In the genomic region with DNA sequence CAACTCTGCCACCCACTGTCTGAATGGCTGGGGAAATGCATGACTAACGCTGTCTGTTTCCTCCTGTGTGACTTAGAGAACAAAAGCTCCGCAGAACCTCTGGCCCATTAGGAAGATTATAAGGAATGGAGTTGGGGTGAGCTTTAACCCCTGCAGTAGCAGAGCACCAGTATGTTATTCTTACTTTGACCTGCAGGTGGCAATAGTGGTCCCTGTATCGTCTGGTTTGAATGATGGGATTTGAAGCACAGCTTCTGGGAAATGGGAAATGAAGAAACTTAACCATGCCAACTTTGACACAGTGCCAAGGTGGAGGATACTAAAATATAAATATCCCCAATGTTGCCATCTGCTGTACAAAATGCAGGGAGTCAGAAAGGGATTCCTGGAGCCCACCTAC, we compare ENCODE assay signal across 9 mouse cellular contexts. TPM values are rescaled to one million over a fixed set of nuclear protein-coding genes. Genes with fewer than 3 reads are reported as not detected.
DNase-seq lines count a peak whose midpoint lies in the region; ATAC-seq and TF ChIP-seq lines count a peak whose summit lies in the region.
"Had no signal": no experiment of that assay in that cellular context is flagged by ENCODE, and none has a peak within 500 bp of the region (broad histone marks: within the 10 kb centered on the region; RNA-seq: fewer than 3 reads in every experiment).

No protein-coding gene starts in this region.

- peak; percentile 71 for TF ChIP-seq CTCF in liver, postnatal 0 days (IDR thresholded peaks at IDR 0.05; ENCODE audit: low read depth)

- no peak for TF ChIP-seq EP300 in liver, postnatal 0 days (IDR thresholded peaks at IDR 0.05; ENCODE audit: low read depth)

- H3K4me3 ChIP-seq in heart, embryonic 11.5 days (ENCODE audit: low read depth, low read length) = no peak overlapping the region
- H3K4me3 ChIP-seq in embryonic facial prominence, embryonic 10.5 days = no peak overlapping the region
- H3K4me3 ChIP-seq in hindbrain, embryonic 16.5 days (ENCODE audit: low read length) = no peak overlapping the region
- H3K4me3 ChIP-seq in liver, postnatal 0 days (ENCODE audit: low read depth, low read length) = no peak overlapping the region
- H3K4me3 ChIP-seq: megakaryocyte, embryonic 14.5 days had no signal

- peak; percentile 14 for DNase-seq in heart, adult 8-10 months (ENCODE audit: low spot score)
- DNase-seq in ES-CJ7 (ENCODE audit: low read depth, low spot score) = peak; percentile 76
- peak; percentile 51 for DNase-seq in embryonic facial prominence, embryonic 10.5 days (ENCODE audit: low spot score)
- DNase-seq in liver, postnatal 0 days = no peak
- peak; percentile 86 for DNase-seq in retina, embryonic 14.5 days (ENCODE audit: low spot score)
- no peak for DNase-seq in gastrocnemius, postnatal 25 days

- no peak overlapping the region for H3K9ac ChIP-seq in heart, embryonic 11.5 days (ENCODE audit: low read depth, low read length)
- H3K9ac ChIP-seq in hindbrain, embryonic 16.5 days (ENCODE audit: low read depth, low read length) = no peak overlapping the region
- H3K9ac ChIP-seq in liver, postnatal 0 days (replicated peaks) = no peak overlapping the region

- H3K4me1 ChIP-seq in heart, embryonic 11.5 days (ENCODE audit: control insufficient read depth, insufficient read depth, low read length) = no peaks in the 10 kb centered on the region
- H3K4me1 ChIP-seq in embryonic facial prominence, embryonic 10.5 days = 0 out of 2 replicates have a peak, but pooled peaks cover 3% of the 10 kb centered on the region
- H3K4me1 ChIP-seq in hindbrain, embryonic 16.5 days (ENCODE audit: control insufficient read depth, insufficient read depth, low read depth, low read length) = no peaks in the 10 kb centered on the region
- H3K4me1 ChIP-seq in liver, postnatal 0 days (ENCODE audit: insufficient read depth) = no peaks in the 10 kb centered on the region

- H3K4me2 ChIP-seq in heart, embryonic 11.5 days = no peak overlapping the region
- no peak overlapping the region for H3K4me2 ChIP-seq in hindbrain, embryonic 16.5 days (ENCODE audit: low read length)
- no peak overlapping the region for H3K4me2 ChIP-seq in liver, postnatal 0 days (ENCODE audit: low read depth, low read length)

- H3K36me3 ChIP-seq in heart, embryonic 11.5 days (ENCODE audit: control insufficient read depth, insufficient read depth, low read length) = no peaks in the 10 kb centered on the region; the same call in 1 of the 2 replicates
- H3K36me3 ChIP-seq in embryonic facial prominence, embryonic 10.5 days (replicated peaks) = peaks cover 23% of the 10 kb centered on the region
- H3K36me3 ChIP-seq in hindbrain, embryonic 16.5 days (ENCODE audit: control insufficient read depth, insufficient read depth, low read length) = no peaks in the 10 kb centered on the region
- H3K36me3 ChIP-seq in liver, postnatal 0 days (replicated peaks; ENCODE audit: insufficient read depth, low read length) = peaks cover 1% of the 10 kb centered on the region; the same call in 1 of the 2 replicates

- 8% methylated on average over 3 of the region's 3 CpGs for WGBS in heart, embryonic 11.5 days (ENCODE audit: insufficient replicate concordance)
- 4% methylated on average over 3 of the region's 3 CpGs for WGBS in embryonic facial prominence, embryonic 10.5 days
- WGBS in hindbrain, embryonic 16.5 days = 3% methylated on average over 3 of the region's 3 CpGs
- WGBS in liver, postnatal 0 days (ENCODE audit: insufficient replicate concordance) = 8% methylated on average over 3 of the region's 3 CpGs

- no peak for ATAC-seq in heart, embryonic 11.5 days (replicated peaks; ENCODE audit: insufficient number of reproducible peaks, low FRiP score, low TSS enrichment)
- ATAC-seq in hindbrain, embryonic 16.5 days = peak; percentile 54
- 0 out of 2 replicates have a peak, but pooled peaks have one; percentile 38 for ATAC-seq in liver, postnatal 0 days

- no peak overlapping the region for H3K27ac ChIP-seq in heart, embryonic 11.5 days (ENCODE audit: low read depth, low read length)
- H3K27ac ChIP-seq in embryonic facial prominence, embryonic 10.5 days (replicated peaks) = no peak overlapping the region
- H3K27ac ChIP-seq in hindbrain, embryonic 16.5 days (ENCODE audit: low read depth, low read length) = no peak overlapping the region
- no peak overlapping the region for H3K27ac ChIP-seq in liver, postnatal 0 days (ENCODE audit: low read depth)

- H3K9me3 ChIP-seq in heart, embryonic 11.5 days (replicated peaks; ENCODE audit: control insufficient read depth, low read length) = no peaks in the 10 kb centered on the region
- no peaks in the 10 kb centered on the region for H3K9me3 ChIP-seq in embryonic facial prominence, embryonic 10.5 days
- H3K9me3 ChIP-seq in hindbrain, embryonic 16.5 days (ENCODE audit: control insufficient read depth, low read length) = no peaks in the 10 kb centered on the region
- H3K9me3 ChIP-seq in liver, postnatal 0 days (ENCODE audit: low read length) = no peaks in the 10 kb centered on the region
- H3K9me3 ChIP-seq: megakaryocyte, embryonic 14.5 days had no signal

- no peaks in the 10 kb centered on the region for H3K27me3 ChIP-seq in heart, embryonic 11.5 days (ENCODE audit: control insufficient read depth, insufficient read depth, low read length)
- H3K27me3 ChIP-seq in embryonic facial prominence, embryonic 10.5 days (replicated peaks; ENCODE audit: low read depth, poor library complexity, severe bottlenecking) = no peaks in the 10 kb centered on the region
- H3K27me3 ChIP-seq in hindbrain, embryonic 16.5 days (replicated peaks; ENCODE audit: control insufficient read depth, insufficient read depth, low read length) = no peaks in the 10 kb centered on the region
- H3K27me3 ChIP-seq in liver, postnatal 0 days (ENCODE audit: insufficient read depth, low read length) = no peaks in the 10 kb centered on the region

RNA-seq across cellular contexts. Expression of a gene that starts 8.6 kb away (rescaled TPM):
- under 1 TPM in 1 of 4 experiments, not detected in 3; 0.16 TPM for total RNA-seq in heart, adult 8-10 months (2022)
- 0.76 and 1.2 TPM in 2 replicates for polyA plus RNA-seq in heart, embryonic 11.5 days (2014; fragmentation: Nextera tagmentation; extraction: Ambion mirVana)
- polyA plus RNA-seq in embryonic facial prominence, embryonic 10.5 days (2016; fragmentation: Nextera tagmentation; extraction: Ambion mirVana) = 0.64 and 0.72 TPM in 2 replicates
- 0.35 and 0.44 TPM in 2 replicates for polyA plus RNA-seq in hindbrain, embryonic 16.5 days (2015; fragmentation: Nextera tagmentation; extraction: Ambion mirVana)
- polyA plus RNA-seq in liver, postnatal 0 days (2015; fragmentation: Nextera tagmentation; extraction: Ambion mirVana) = 0.11 and 0.12 TPM in 2 replicates
- total RNA-seq in gastrocnemius, postnatal 25 days (2021) = under 1 TPM in 1 of 2 experiments, not detected in 1; 0.23 TPM

RNA-seq across cellular contexts. Expression of a gene that starts 51.7 kb away (rescaled TPM):
- total RNA-seq in heart, adult 8-10 months (2022) = not detected
- not detected in 2 replicates for polyA plus RNA-seq in heart, embryonic 11.5 days (2014; fragmentation: Nextera tagmentation; extraction: Ambion mirVana)
- not detected in 2 replicates for polyA plus RNA-seq in embryonic facial prominence, embryonic 10.5 days (2016; fragmentation: Nextera tagmentation; extraction: Ambion mirVana)
- not detected in 2 replicates for polyA plus RNA-seq in hindbrain, embryonic 16.5 days (2015; fragmentation: Nextera tagmentation; extraction: Ambion mirVana)
- not detected in 2 replicates for polyA plus RNA-seq in liver, postnatal 0 days (2015; fragmentation: Nextera tagmentation; extraction: Ambion mirVana)
- total RNA-seq in gastrocnemius, postnatal 25 days (2021) = not detected

Comparison
In these comparisons a context has a peak if more than half of its experiments do, and no peak if none do; other contexts are left out.
1. DNase-seq: peak in heart, adult 8-10 months (single experiment), ES-CJ7 (single experiment), embryonic facial prominence, embryonic 10.5 days (single experiment) and retina, embryonic 14.5 days (single experiment); none in liver, postnatal 0 days (single experiment) and gastrocnemius, postnatal 25 days (single experiment).